Mouse (Mus musculus) mouse embryonic stem cell (cell line): Measurements from ENCODE around the gene Dolk.

ENCODE experiments used
- in situ Hi-C, 2 experiments: fragments of 300-500 bp; cut with MboI; formaldehyde crosslinking; loops; 1 replicate in 1 of 2; 3 replicates in 1 of 2; pipeline ENCODE4 v1.14.3; 2019 to 2020; ENCODE audit warnings: low sequenced_read_pairs in 2 of 2, low pct_unique_long_range_greater_than_20kb in 1 of 2, mixed read lengths in 1 of 2; ENCODE audit not compliant: unreplicated experiment in 1 of 2

The Dolk gene

DNA sequence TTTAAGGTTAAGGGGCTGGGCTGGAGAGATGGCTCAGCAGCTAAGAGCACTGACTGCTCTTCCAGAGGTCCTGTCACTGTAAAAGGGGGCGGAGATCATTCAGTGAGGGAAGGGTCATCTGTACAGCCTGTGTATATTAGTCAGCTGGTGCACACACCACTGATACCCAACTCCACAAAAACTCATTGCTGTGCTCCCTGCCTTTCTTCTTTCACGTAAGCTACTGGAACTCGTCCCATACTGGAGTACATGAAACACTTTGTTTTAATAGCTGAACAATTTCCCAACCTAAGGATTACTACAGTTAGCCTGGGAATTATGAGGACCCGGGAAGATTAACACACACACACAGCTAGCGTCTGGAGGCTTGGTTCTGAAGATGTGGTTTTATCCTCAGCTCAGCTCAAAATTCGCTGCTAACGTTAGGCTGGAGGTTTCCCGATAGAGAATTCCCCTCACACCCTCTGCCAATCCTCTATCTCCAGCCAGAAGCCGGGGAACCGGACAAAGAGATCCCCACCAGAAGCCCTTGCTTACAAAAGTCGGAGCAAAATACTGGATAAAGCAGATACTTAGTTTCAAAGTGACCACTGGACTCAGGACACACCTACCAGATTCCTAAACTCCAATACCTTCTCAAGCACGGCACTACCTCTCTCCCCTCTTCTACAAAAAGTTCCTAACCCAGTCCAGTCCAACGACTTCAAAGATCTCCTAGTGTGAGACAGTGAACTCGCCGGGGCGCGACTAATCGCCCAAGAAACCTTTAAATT lies 49.5 kb downstream of the Dolk start:
- in situ Hi-C loops, result no loop called here

DNA sequence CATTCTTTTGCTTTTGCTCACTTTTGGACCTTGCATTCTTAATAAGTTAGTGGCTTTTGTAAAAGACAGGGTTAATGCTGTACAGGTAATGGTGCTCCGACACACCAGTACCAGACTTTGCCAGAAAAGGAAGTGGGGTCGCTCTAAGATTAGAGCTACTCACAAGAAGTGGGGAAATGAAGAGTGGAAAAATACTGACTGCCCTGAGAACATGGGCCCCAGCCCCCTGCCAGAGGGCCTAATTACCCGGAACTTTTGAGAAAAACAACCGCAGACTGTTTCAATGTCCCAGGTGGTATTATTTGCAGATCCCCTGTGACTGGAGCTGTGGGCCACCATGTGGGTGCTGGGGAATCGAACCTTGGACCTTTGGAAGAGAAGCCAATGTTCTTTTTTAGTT lies 50.5 kb downstream of the Dolk start:
- in situ Hi-C loops, result no loop called here
